ENCODE assay signal across 24 mouse cellular contexts in the genomic region with DNA sequence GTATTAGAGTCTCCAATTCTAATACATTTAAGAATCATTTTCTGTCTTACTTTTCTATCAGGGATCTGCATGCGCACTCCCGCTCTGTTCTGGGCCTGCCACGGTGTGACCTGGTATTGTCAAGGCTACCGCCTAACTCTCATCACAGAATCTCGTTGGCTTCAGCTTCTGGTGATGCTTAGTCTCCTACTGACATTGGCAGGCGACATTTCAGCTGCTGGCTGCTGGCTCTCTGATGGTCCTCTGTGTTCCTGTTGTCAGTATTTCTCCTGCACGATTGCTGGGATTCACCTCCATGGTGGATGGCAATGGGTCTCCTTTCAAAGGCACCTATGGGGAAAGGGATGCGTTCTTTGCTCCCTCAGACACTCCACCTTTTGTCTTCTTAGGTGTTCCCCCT. TPM values are rescaled to one million over a fixed set of nuclear protein-coding genes. Genes with fewer than 3 reads are reported as not detected.
DNase-seq lines count a peak whose midpoint lies in the region; ATAC-seq and TF ChIP-seq lines count a peak whose summit lies in the region.
"Had no signal": no experiment of that assay in that cellular context is flagged by ENCODE, and none has a peak within 500 bp of the region (broad histone marks: within the 10 kb centered on the region; RNA-seq: fewer than 3 reads in every experiment).

No protein-coding gene starts in this region.

- no peak for TF ChIP-seq CTCF in forebrain, postnatal 0 days (IDR thresholded peaks at IDR 0.05; ENCODE audit: low read depth)
- TF ChIP-seq CTCF in left cerebral cortex, adult 2 months (IDR thresholded peaks at IDR 0.05), result no peak

- DNase-seq in cerebellum, postnatal 10 days, result peak; percentile 52 to 53
- DNase-seq in cerebellum, adult 8-10 months, result no peak
- DNase-seq in forebrain, postnatal 0 days, result no peak
- no peak for DNase-seq in left cerebral cortex, adult 2 months (ENCODE audit: extremely low spot score in 1 of 2, low spot score in 2 of 2)
- no peak for DNase-seq in left cerebral cortex, postnatal 14 days (ENCODE audit: low spot score in 2 of 2)
- no peak for DNase-seq in neural tube, embryonic 10.5 days (ENCODE audit: extremely low spot score, low spot score)
- DNase-seq: adrenal gland, adult 8-10 months; adrenal gland, postnatal 36 days; B cell, adult 2 months; cerebellum, adult 11 months; cerebellum, adult 9-11 months; gastrocnemius, postnatal 36 days; heart, adult 11 months; heart, postnatal 10 days; heart, postnatal 4 days had no signal

- ATAC-seq in forebrain, postnatal 0 days, result no peak
- ATAC-seq in forebrain, embryonic 13.5 days, result no peak
- no peak for ATAC-seq in neural tube, embryonic 15.5 days (ENCODE audit: low FRiP score)
- ATAC-seq: CD4-positive, CD25-positive, alpha-beta regulatory T cell, adult 4 months; forebrain, embryonic 14.5 days; intestine, embryonic 15.5 days had no signal

- H3K4me1 ChIP-seq in forebrain, postnatal 0 days (ENCODE audit: insufficient read depth), result peaks cover 21% of the 10 kb centered on the region
- H3K4me1 ChIP-seq in forebrain, embryonic 13.5 days, result peaks cover 14% of the 10 kb centered on the region
- H3K4me1 ChIP-seq in neural tube, embryonic 15.5 days, result peaks cover 32% of the 10 kb centered on the region
- H3K4me1 ChIP-seq: embryonic facial prominence, embryonic 12.5 days; hindbrain, embryonic 12.5 days had no signal

- no peak overlapping the region for H3K9ac ChIP-seq in forebrain, postnatal 0 days
- no peak overlapping the region for H3K9ac ChIP-seq in forebrain, embryonic 13.5 days
- H3K9ac ChIP-seq in neural tube, embryonic 15.5 days (replicated peaks), result no peak overlapping the region
- H3K9ac ChIP-seq: embryonic facial prominence, embryonic 12.5 days; hindbrain, embryonic 12.5 days; intestine, embryonic 15.5 days had no signal

- no peak overlapping the region for H3K4me2 ChIP-seq in forebrain, postnatal 0 days (ENCODE audit: low read depth)
- no peak overlapping the region for H3K4me2 ChIP-seq in forebrain, embryonic 13.5 days
- no peak overlapping the region for H3K4me2 ChIP-seq in neural tube, embryonic 15.5 days
- H3K4me2 ChIP-seq: embryonic facial prominence, embryonic 12.5 days; hindbrain, embryonic 12.5 days; intestine, embryonic 15.5 days had no signal

- intact Hi-C loops in left cerebral cortex, adult 2 months (cut with DNase I), result loop anchor here (10.0 kb wide), 1 partner anchor 248 kb away; a partner anchor contains a TSS
- intact Hi-C loops in left cerebral cortex, postnatal 14 days (cut with DNase I), result no loop called here

- no peak overlapping the region for H3K4me3 ChIP-seq in forebrain, postnatal 0 days (ENCODE audit: low read depth, low read length)
- H3K4me3 ChIP-seq in forebrain, embryonic 13.5 days, result no peak overlapping the region
- H3K4me3 ChIP-seq in left cerebral cortex, adult 2 months, result no peak overlapping the region
- no peak overlapping the region for H3K4me3 ChIP-seq in neural tube, embryonic 15.5 days (replicated peaks)
- H3K4me3 ChIP-seq: embryonic facial prominence, embryonic 12.5 days; heart, embryonic 10.5 days; hindbrain, embryonic 12.5 days; intestine, embryonic 15.5 days had no signal

- 70% methylated on average over 8 of the region's 8 CpGs for WGBS in forebrain, postnatal 0 days
- WGBS in forebrain, embryonic 13.5 days, result 79% methylated on average over 8 of the region's 8 CpGs
- 76% methylated on average over 8 of the region's 8 CpGs for WGBS in neural tube, embryonic 15.5 days

- H3K27me3 ChIP-seq in forebrain, postnatal 0 days (ENCODE audit: insufficient read depth, low read length), result no peaks in the 10 kb centered on the region
- no peaks in the 10 kb centered on the region for H3K27me3 ChIP-seq in forebrain, embryonic 13.5 days
- H3K27me3 ChIP-seq in neural tube, embryonic 15.5 days (replicated peaks), result no peaks in the 10 kb centered on the region
- H3K27me3 ChIP-seq: embryonic facial prominence, embryonic 12.5 days; hindbrain, embryonic 12.5 days; intestine, embryonic 15.5 days had no signal

- H3K27ac ChIP-seq in forebrain, postnatal 0 days (ENCODE audit: low read depth, low read length), result peak overlapping the region; percentile 73
- no peak overlapping the region for H3K27ac ChIP-seq in forebrain, embryonic 13.5 days
- H3K27ac ChIP-seq in left cerebral cortex, adult 2 months, result peak overlapping the region; percentile 95
- H3K27ac ChIP-seq in neural tube, embryonic 15.5 days (replicated peaks), result peak overlapping the region; percentile 45
- H3K27ac ChIP-seq: embryonic facial prominence, embryonic 12.5 days; heart, embryonic 10.5 days; hindbrain, embryonic 12.5 days; intestine, embryonic 15.5 days had no signal

- H3K9me3 ChIP-seq in forebrain, postnatal 0 days (ENCODE audit: low read length), result no peaks in the 10 kb centered on the region
- H3K9me3 ChIP-seq in forebrain, embryonic 13.5 days (replicated peaks), result no peaks in the 10 kb centered on the region
- H3K9me3 ChIP-seq in neural tube, embryonic 15.5 days (replicated peaks), result no peaks in the 10 kb centered on the region
- H3K9me3 ChIP-seq: embryonic facial prominence, embryonic 12.5 days; G1E; heart, embryonic 10.5 days; hindbrain, embryonic 12.5 days; intestine, embryonic 15.5 days had no signal

- H3K36me3 ChIP-seq in forebrain, postnatal 0 days (ENCODE audit: insufficient read depth), result no peaks in the 10 kb centered on the region
- H3K36me3 ChIP-seq in forebrain, embryonic 13.5 days (ENCODE audit: poor library complexity, severe bottlenecking), result no peaks in the 10 kb centered on the region
- no peaks in the 10 kb centered on the region for H3K36me3 ChIP-seq in neural tube, embryonic 15.5 days
- H3K36me3 ChIP-seq: embryonic facial prominence, embryonic 12.5 days; G1E; heart, embryonic 10.5 days; hindbrain, embryonic 12.5 days; intestine, embryonic 15.5 days had no signal

RNA-seq across cellular contexts. Expression of a gene that starts 26.7 kb away (rescaled TPM):
- total RNA-seq in forebrain, postnatal 0 days (2014; rRNA removed), result 14.4 and 16.8 TPM in 2 replicates
- polyA plus RNA-seq in forebrain, postnatal 0 days (2015; fragmentation: Nextera tagmentation; extraction: Ambion mirVana), result 21.3 and 23.2 TPM in 2 replicates
- 0.31 and 0.59 TPM in 2 replicates for polyA plus RNA-seq in forebrain, embryonic 13.5 days (2015; fragmentation: Nextera tagmentation; extraction: Ambion mirVana)
- 10 to 100 TPM; 52.6 to 53.0 TPM for total RNA-seq in left cerebral cortex, adult 2 months (2021)
- total RNA-seq in left cerebral cortex, postnatal 14 days (2021), result 10 to 100 TPM; 48.3 to 48.8 TPM
- polyA plus RNA-seq in neural tube, embryonic 15.5 days (2015; fragmentation: Nextera tagmentation; extraction: Ambion mirVana), result 16.1 and 21.3 TPM in 2 replicates

RNA-seq across cellular contexts. Expression of a gene that starts 43.8 kb away (rescaled TPM):
- 38.1 and 38.7 TPM in 2 replicates for total RNA-seq in forebrain, postnatal 0 days (2014; rRNA removed)
- polyA plus RNA-seq in forebrain, postnatal 0 days (2015; fragmentation: Nextera tagmentation; extraction: Ambion mirVana), result 44.1 and 45.3 TPM in 2 replicates
- polyA plus RNA-seq in forebrain, embryonic 13.5 days (2015; fragmentation: Nextera tagmentation; extraction: Ambion mirVana), result 81.3 and 82.6 TPM in 2 replicates
- total RNA-seq in left cerebral cortex, adult 2 months (2021), result 10 to 100 TPM; 54.0 to 55.3 TPM
- total RNA-seq in left cerebral cortex, postnatal 14 days (2021), result 10 to 100 TPM; 52.5 to 58.4 TPM
- 58.6 and 63.2 TPM in 2 replicates for polyA plus RNA-seq in neural tube, embryonic 15.5 days (2015; fragmentation: Nextera tagmentation; extraction: Ambion mirVana)

Comparison
In these comparisons a context has a peak if more than half of its experiments do, and no peak if none do; other contexts are left out.
1. DNase-seq: peak in cerebellum, postnatal 10 days (2 of 2); none in cerebellum, adult 8-10 months (single experiment), forebrain, postnatal 0 days (single experiment), left cerebral cortex, adult 2 months (0 of 2), left cerebral cortex, postnatal 14 days (0 of 2) and neural tube, embryonic 10.5 days (single experiment).